Mouse (Mus musculus): ENCODE results near the gene Hes2.

DNA sequence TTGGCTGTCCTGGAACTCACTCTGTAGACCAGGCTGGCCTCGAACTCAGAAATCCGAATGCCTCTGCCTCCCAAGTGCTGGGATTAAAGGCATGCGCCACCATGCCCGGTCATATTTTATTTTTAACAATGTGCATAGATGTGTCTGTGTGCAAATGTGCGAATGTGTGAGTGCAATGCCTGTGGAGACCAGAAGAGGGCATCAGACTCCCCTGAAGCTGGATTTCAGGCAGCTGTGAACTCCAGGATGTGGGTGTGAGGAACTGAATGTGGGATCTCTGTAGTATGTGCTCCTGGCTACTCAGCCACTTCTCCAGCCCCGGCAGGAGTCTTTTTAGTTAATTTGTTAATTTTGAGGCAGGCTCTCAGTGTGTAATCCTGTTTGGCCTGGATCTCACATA lies 12.9 kb downstream of the Hes2 start:
- TF ChIP-seq CHD2 (IDR thresholded peaks at IDR 0.05; ENCODE audit: low read depth, low read length) (no peak), ZNF384 (IDR thresholded peaks at IDR 0.05; ENCODE audit: low read depth, low read length) (no peak)

Data from ES-E14 (cell line).